Mouse (Mus musculus): ENCODE data around the gene Apobec4. TPM values are rescaled to one million over a fixed set of nuclear protein-coding genes. Genes with fewer than 3 reads are reported as not detected.

Apobec4 gene
- polyA plus RNA-seq, 1 experiment, result not detected

GRCm38 (mm10) chr1:152743095-152743826 lies 7.1 kb upstream of the Apobec4 start:
- no peak for TF ChIP-seq GATA1 (IDR thresholded peaks at IDR 0.05; ENCODE audit: low read length)

DNA sequence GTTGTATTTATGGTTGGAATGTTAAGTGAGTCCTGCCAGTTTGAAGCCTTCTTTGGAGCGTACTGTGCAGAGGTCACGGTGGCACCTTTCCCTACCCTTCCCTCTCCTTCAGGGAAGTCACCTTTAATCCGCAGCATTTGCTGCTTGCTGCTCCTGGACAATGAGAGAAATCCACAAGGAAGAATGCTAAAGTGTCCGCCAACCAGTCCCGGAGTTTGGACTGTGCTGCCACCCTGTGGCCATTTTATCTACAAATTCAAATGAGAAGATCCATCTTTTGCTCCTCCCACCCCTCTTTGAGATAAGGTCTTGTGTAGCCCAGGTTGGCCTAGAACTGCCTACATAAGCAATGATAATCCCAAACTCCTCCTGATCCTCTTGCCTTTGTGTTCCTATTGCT lies 3.9 kb upstream of the Apobec4 start:
- TF ChIP-seq GATA1 (IDR thresholded peaks at IDR 0.05; ENCODE audit: low read length), result no peak

GRCm38 (mm10) chr1:152749276-152749675 lies 1.1 kb upstream of the Apobec4 start:
- no peak for TF ChIP-seq GATA1 (IDR thresholded peaks at IDR 0.05; ENCODE audit: low read length)

DNA sequence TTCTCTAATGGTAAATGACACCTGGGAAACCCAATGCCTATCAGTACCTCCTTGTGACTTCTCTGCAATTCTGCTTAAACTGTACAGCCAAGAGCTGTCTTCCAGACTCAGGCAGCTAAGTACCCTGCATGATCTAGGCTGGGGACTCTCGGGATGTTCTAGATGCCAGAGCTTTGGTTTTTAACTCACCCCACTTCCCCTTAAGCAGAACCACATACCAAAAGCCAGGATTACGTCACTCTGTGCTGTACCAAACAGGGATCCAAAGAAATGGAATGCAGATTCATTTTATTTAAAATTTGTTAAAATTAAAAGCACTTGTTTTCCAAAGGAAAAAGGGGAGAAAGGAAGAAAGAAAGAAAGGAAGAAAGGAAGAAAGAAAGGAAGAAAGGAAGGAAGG lies 11.4 kb downstream of the Apobec4 start:
- TF ChIP-seq GATA1 (IDR thresholded peaks at IDR 0.05; ENCODE audit: low read length), result no peak

DNA sequence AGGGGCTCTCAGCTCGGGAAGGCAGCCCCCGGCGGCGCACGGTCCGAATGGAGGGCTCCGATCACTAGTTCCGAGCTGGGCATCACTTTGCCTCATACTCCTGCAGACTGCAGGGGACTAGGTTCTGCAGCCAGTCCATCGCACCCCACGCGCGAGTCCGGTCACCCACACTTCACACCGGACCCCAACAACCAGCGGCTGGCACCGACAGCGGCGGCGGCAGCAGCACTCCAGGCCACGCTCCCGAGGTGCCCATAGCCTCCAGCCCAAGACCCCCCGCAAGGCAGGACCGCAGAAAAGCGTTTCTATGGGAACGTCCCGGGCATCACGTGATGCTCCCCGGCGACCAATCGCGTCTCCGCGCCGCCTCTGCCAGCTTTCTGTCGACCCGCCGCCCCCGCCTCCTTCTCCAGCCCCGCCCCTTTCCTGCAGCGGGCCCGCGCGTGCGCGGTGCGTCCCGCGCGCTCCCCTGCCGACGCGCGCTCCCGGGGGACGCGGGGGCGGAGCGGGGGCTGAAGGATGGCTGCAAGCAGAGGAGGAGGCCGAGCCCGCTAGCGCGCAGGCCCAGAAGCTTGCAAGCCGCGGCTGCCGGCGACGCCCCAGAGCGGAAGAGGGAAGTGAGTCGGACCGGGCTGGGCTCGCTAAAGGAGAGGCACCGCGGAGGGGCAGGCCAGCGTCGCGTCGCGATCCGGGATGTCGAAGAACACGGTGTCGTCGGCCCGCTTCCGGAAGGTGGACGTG lies 15.9 kb downstream of the Apobec4 start, which contains the start of the genes Rgl1 and Arpc5:
Gene Rgl1 (minus strand): TSS at position 320 of the 741 bp plus-strand sequence.
Gene Arpc5 (plus strand): TSS at position 511 of the 741 bp plus-strand sequence.
- TF ChIP-seq GATA1 (IDR thresholded peaks at IDR 0.05; ENCODE audit: low read length), result no peak

- TF ChIP-seq GATA1 (IDR thresholded peaks at IDR 0.05; ENCODE audit: low read length), result no peak
Measured at GRCm38 (mm10) chr1:152766804-152767748, 16.7 kb downstream of the Apobec4 start.

- TF ChIP-seq GATA1 (IDR thresholded peaks at IDR 0.05; ENCODE audit: low read length), result no peak
Measured at GRCm38 (mm10) chr1:152767749-152768488, 17.6 kb downstream of the Apobec4 start.

- no peak for TF ChIP-seq GATA1 (IDR thresholded peaks at IDR 0.05; ENCODE audit: low read length)
Measured at GRCm38 (mm10) chr1:152771016-152771415, 20.7 kb downstream of the Apobec4 start.

- no peak for TF ChIP-seq GATA1 (IDR thresholded peaks at IDR 0.05; ENCODE audit: low read length)
Measured at GRCm38 (mm10) chr1:152779071-152779737, 28.9 kb downstream of the Apobec4 start.

GRCm38 (mm10) chr1:152784620-152785019 lies 34.3 kb downstream of the Apobec4 start:
- no peak for TF ChIP-seq GATA1 (IDR thresholded peaks at IDR 0.05; ENCODE audit: low read length)

DNA sequence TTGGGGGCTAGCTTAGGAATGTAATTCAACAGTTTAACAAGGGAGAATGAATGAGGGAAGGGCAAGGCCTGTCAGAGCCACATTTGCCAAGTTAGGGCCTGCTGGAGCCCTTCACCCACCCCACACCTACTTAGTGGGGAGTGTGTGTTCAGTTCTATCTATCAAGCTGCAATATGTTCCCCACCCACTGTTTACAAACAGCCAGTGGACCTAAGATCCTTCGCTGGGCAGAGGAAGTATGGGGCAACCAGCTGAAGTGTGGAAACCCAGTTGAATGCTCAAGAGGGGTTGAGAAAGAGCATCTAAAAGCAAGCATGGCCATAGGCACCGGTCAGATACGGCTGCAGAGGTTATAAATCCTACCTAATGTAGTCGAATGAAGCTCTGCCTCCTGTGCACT lies 36.6 kb downstream of the Apobec4 start:
- no peak for TF ChIP-seq GATA1 (IDR thresholded peaks at IDR 0.05; ENCODE audit: low read length)

- no peak for TF ChIP-seq GATA1 (IDR thresholded peaks at IDR 0.05; ENCODE audit: low read length)
Measured at GRCm38 (mm10) chr1:152788121-152788660, 37.8 kb downstream of the Apobec4 start.

DNA sequence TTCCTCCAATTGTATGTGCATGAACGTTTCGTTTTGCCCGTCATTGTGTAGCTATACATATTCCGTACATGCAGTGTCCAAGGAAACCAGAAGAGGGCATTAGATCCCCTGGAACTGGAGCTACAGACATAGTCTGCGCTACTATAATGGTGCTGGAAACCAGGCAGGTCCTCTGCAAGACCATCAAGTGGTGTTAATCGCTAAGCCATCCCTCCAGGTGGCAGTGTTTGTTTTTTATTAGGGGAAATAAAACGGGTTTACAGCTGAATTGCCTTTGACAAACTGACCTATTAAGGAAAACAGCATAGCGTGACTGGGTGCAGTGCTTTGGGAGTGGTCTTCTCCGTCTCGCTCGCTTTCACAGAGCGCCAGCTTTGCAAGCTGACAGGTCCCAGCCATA lies 39.9 kb downstream of the Apobec4 start:
- TF ChIP-seq GATA1 (IDR thresholded peaks at IDR 0.05; ENCODE audit: low read length), result no peak

DNA sequence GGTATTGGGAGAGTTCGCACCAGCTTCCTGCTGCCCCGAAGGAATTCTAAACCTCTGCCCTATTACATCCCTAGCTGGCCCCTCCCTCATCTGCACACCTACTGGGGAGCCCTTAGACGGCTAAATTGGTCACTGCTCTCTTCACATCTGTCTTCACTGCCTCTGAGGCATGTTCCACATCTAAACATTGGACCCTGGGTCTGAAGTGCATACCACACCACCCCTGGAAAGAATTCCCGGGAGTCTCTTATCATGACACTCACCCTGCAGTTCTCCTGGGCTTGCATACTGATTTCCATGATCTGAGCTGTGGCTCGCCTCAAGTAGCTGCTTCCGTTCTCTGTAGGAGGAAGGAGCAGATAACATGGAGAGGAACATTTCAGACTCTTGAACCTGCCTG lies 40.5 kb downstream of the Apobec4 start:
- TF ChIP-seq GATA1 (IDR thresholded peaks at IDR 0.05; ENCODE audit: low read length), result no peak

Measured in G1E-ER4 (cell line).